Mouse (Mus musculus): Measurements from ENCODE around the gene Col25a1.

The Col25a1 gene

GRCm38 (mm10) chr3:130256610-130257009, 125.3 kb downstream of the Col25a1 start:
- no peak for DNase-seq

- no peak for DNase-seq
These were observed 128.4 kb downstream of the Col25a1 start for GRCm38 (mm10) chr3:130259670-130260069.

GRCm38 (mm10) chr3:130260316-130260715, 129.0 kb downstream of the Col25a1 start:
- no peak for DNase-seq

GRCm38 (mm10) chr3:130265104-130265503, 133.8 kb downstream of the Col25a1 start:
- DNase-seq, result no peak

- no peak for DNase-seq
These were observed 139.2 kb downstream of the Col25a1 start for GRCm38 (mm10) chr3:130270509-130270908.

- DNase-seq, result no peak
These were observed 142.6 kb downstream of the Col25a1 start for GRCm38 (mm10) chr3:130273949-130274348.

- DNase-seq, result no peak
These were observed 147.2 kb downstream of the Col25a1 start for GRCm38 (mm10) chr3:130278298-130279050.

GRCm38 (mm10) chr3:130283011-130283760, 151.9 kb downstream of the Col25a1 start:
- DNase-seq, result no peak

GRCm38 (mm10) chr3:130288102-130288501, 156.8 kb downstream of the Col25a1 start:
- no peak for DNase-seq

- DNase-seq, result no peak
These were observed 157.5 kb downstream of the Col25a1 start for GRCm38 (mm10) chr3:130288756-130289155.

GRCm38 (mm10) chr3:130289220-130289619, 157.9 kb downstream of the Col25a1 start:
- no peak for DNase-seq

- peak; percentile 3 for DNase-seq
These were observed 158.9 kb downstream of the Col25a1 start for GRCm38 (mm10) chr3:130290175-130290574.

GRCm38 (mm10) chr3:130290672-130291071, 159.4 kb downstream of the Col25a1 start:
- DNase-seq, result no peak

- no peak for DNase-seq
These were observed 160.6 kb downstream of the Col25a1 start for GRCm38 (mm10) chr3:130291926-130292325.

GRCm38 (mm10) chr3:130300530-130300929, 169.2 kb downstream of the Col25a1 start:
- DNase-seq, result no peak

- no peak for DNase-seq
These were observed 172.3 kb downstream of the Col25a1 start for GRCm38 (mm10) chr3:130303597-130303996.

GRCm38 (mm10) chr3:130304827-130305226, 173.5 kb downstream of the Col25a1 start:
- no peak for DNase-seq

GRCm38 (mm10) chr3:130305686-130306085, 174.4 kb downstream of the Col25a1 start:
- no peak for DNase-seq

- no peak for DNase-seq
These were observed 178.0 kb downstream of the Col25a1 start for GRCm38 (mm10) chr3:130309277-130309676.

- no peak for DNase-seq
These were observed 179.5 kb downstream of the Col25a1 start for GRCm38 (mm10) chr3:130310694-130311305.

GRCm38 (mm10) chr3:130313246-130313645, 181.9 kb downstream of the Col25a1 start:
- no peak for DNase-seq

GRCm38 (mm10) chr3:130327039-130328015, 196.0 kb downstream of the Col25a1 start:
- DNase-seq, result no peak
